Mouse (Mus musculus) mesoderm, embryonic 11.5 days (tissue): Measurements from ENCODE around the gene Sh3bgrl2.

ENCODE experiments used
- DNase-seq: peaks from one replicate; pipeline ENCODE4 v3.0.0-alpha.2; 2012; ENCODE audit warnings: low read depth, low spot score

Sh3bgrl2 gene

DNA sequence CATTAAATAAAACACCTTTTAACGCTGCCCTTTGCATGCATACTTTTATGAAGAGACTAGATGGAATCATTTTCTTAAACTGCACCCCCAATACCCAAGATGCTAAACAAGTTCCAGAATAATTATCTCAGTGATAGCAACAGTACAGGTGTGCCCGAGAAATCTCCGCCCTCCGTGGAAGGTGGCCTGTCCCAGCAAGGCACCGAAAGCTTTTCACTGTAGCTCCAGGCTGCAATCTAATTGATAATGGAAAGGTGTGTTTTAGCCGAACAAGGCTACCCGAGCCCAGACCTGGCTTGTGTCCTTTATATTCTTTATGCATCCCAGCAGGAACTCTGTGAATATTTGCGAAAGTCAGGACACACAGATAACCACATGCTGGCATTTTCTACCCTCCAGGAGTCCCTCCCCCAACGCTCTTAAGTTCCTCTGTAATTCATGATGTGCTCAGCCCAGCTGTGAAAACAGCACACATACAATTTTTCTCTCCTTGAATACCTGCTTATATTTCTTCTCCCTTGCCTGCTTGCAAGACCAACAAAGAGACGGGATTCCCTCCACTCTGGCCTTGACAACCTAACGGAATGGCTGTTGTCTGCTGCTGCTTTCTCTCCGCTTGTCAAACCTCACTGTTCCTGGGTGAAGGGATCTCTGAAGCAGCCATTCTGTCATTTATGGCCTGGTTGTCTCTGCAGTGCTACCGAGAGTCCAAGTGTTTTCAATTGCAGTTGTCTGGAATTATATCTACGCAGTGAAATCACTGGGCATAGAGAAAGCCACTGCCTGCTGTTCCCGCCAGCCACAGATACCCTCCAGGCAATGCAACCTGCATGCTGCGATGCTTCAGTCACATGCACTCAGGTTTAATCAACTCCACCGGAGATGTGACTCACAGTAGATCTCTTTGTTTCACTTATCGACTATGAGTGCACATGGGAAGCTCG is 80.8 kb downstream of the Sh3bgrl2 start:
- no peak for DNase-seq

DNA sequence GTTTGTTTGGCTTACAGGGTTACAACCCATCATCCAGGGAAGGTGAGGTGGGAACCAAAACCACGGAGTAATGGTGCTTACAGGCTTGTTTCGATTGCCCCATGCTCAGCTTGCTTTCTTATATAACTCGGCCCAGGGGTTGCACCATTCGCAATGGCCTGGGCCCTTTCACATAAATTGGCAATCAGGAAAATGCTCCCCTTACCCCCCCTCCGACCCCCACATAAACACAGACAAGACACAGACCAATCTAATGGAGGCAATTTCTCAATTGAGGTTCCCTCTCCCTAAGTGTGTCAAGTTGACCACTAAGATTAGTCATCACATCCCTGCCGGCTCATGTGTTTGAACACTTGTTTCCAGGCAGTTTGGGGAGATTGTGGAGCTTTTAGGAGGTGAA is 82.2 kb downstream of the Sh3bgrl2 start:
- DNase-seq = no peak

GRCm38 (mm10) chr9:83631920-83632319 is 83.8 kb downstream of the Sh3bgrl2 start:
- DNase-seq = no peak

- DNase-seq = no peak
Observed at GRCm38 (mm10) chr9:83634703-83635102, 86.6 kb downstream of the Sh3bgrl2 start.

GRCm38 (mm10) chr9:83635997-83636396 is 87.9 kb downstream of the Sh3bgrl2 start:
- DNase-seq = peak; percentile 34

DNA sequence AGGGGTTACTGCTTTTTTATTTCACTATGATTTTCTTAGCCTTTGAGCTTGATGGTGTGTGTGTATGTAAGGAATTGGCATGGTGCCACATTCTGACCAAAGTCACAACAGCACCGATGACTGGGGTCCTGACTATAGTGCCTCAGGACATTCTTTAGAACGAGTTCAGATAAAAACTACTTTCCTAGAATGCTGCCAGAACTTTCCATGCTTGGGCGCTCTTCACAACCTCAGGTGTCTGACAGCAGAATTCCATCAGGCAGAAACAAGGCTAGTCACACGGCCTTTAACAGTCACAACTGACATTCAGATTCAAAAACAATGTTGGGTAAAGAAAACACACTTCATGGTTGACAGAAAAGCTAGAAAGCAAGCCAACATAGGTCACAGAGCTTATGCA is 95.0 kb downstream of the Sh3bgrl2 start:
- no peak for DNase-seq

GRCm38 (mm10) chr9:83643833-83644232 is 95.7 kb downstream of the Sh3bgrl2 start:
- DNase-seq = no peak

- no peak for DNase-seq
Observed at GRCm38 (mm10) chr9:83646215-83646614, 98.1 kb downstream of the Sh3bgrl2 start.

GRCm38 (mm10) chr9:83646691-83647090 is 98.6 kb downstream of the Sh3bgrl2 start:
- DNase-seq = no peak

DNA sequence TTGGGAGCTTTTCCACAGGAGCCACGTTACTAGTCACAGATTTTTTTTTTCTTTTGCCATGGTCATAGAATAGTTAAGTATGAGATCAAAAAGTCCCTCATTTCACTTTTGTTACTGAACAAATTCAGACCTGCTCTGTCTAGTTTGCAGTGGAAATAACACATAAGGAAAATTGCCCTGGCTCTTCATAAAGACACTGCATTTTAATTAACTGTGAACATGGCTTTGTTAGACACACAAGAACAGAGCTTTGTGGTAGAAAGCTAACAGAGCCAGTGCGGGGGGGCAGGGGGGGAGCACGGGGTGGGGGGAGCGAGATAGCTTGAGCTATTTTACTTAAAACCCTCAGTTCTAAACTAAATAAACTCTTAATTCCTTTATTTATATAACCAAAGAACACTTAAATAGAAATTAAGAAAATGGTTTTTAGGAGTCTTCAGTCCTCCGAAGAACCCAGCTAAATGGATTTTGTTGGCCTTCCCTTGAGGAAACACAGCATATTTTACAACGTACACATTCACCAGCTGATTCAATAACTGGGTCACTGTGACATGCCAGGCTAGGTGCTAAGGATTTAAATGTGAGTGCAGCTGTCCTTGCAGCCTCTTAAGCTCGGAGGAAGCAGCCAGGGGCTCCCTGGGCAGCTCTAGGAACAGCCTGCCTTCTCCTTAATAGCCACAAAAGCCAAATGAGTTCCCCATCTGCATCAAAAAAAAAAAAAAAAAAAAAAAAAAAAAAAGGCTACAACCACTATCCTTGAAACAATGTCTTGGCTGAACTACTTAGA is 100.0 kb downstream of the Sh3bgrl2 start:
- peak; percentile 54 for DNase-seq

DNA sequence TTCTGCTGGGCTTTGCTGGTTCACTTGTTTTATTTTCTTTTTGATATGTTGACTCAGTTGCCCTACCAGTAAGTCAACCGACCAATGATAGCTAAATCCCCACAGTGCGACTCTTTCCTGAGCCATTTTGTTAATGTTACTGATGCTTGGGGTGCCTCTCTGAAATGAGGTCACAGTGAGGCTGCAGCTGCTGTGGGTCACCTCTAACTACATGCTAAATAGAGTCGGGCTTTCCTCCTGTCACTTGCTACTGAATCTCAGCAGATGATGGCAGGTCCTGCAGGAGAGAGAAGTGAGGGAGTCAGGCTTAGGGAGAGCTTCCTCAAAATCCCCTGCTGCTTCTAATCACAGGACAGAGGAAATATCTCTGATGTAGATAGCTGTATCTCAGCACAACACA is 100.6 kb downstream of the Sh3bgrl2 start:
- DNase-seq = no peak

DNA sequence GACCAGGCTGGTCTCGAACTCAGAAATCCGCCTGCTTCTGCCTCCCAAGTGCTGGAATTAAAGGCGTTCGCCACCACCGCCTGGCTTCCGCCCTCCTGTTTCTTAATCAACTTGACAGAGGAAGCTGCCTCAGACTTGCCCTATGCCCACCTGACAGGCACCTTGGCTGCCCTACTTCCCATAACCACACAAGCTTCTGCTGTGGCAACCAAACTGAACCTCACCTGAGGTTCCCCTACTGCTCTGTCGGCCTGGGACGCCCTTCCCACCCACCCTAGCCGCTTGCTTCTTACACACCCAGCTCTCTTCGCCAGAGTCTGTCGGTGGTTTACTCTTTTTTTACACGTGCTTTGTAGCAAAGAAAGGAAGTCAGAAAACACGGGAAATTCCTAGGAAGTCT is 103.9 kb downstream of the Sh3bgrl2 start:
- no peak for DNase-seq

- DNase-seq = no peak
Observed at GRCm38 (mm10) chr9:83652590-83653172, 104.6 kb downstream of the Sh3bgrl2 start.

- no peak for DNase-seq
Observed at GRCm38 (mm10) chr9:83654601-83655000, 106.5 kb downstream of the Sh3bgrl2 start.

DNA sequence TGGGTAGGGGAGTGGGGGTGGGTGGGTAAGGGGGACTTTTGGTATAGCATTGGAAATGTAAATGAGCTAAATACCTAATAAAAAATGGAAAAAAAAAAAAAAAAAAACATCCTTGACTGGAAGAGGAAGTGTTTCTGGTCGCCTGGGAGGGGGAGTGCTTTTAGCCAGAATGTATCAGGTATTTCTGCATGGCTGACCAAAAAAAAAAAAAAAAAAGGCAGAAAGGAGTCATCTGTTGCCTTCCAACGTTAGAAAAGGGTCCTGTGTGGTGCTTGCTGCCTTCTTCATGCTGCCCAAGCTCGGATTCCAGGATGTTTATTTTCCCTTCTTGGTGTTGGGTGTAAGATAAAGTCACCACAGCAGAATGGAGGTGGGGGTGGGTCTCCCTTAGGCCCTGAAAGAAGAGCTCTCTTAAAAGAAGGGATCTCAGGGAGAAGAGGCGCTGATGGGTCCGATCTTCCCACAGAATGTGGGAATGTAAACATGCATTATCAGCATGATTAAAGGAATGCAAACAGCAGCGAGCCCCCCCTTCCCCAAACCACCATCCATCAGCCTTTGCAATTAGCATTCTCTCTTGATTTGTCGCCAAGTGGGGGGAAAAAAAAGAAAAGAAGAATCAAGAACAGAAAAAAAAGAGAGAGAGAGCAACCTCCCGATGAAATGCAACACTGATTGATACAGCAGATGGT is 109.0 kb downstream of the Sh3bgrl2 start:
- DNase-seq = no peak

DNA sequence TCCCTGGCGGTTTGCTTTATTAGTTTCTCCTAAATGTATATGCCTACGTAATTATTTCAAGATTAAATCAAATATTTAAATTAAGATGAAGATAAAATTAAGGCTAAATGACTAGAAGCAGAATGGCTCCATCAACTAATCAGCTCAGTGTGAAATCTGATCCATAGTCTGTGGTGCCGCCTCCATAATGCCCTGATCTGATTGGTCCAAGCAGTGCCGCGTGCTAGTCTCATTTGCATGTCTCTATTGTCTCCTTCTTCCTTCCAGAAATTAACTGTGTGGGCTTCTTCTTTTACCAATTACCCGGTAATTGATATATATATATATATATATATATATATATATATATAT is 109.5 kb downstream of the Sh3bgrl2 start:
- no peak for DNase-seq

GRCm38 (mm10) chr9:83659081-83659480 is 111.0 kb downstream of the Sh3bgrl2 start:
- DNase-seq = no peak

- no peak for DNase-seq
Observed at GRCm38 (mm10) chr9:83661811-83662210, 113.7 kb downstream of the Sh3bgrl2 start.

GRCm38 (mm10) chr9:83663981-83664897 is 116.1 kb downstream of the Sh3bgrl2 start:
- DNase-seq = no peak

DNA sequence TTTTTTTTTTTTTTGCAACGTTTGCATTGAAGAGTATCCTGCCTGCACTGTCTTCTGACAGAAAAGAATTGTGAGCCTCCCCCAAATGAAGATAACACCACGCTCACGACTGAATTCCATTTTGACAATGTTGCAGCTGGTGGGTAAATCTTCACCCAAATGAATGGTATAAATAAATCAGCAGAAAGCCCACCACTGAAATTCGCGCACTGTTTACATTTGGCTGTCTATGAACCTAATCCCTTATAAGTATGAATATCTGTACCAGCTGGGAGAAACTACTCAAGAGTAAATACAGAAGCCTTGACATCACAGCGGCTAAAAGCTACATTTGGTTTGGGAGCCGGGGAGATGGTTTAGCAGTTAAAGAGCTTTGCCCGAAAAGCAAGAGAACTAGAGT is 116.8 kb downstream of the Sh3bgrl2 start:
- no peak for DNase-seq

GRCm38 (mm10) chr9:83667031-83667430 is 118.9 kb downstream of the Sh3bgrl2 start:
- no peak for DNase-seq
